Mouse (Mus musculus) neural tube, embryonic 11.5 days (tissue): ENCODE results near the gene Map2k5. TPM values are rescaled to one million over a fixed set of nuclear protein-coding genes. Genes with fewer than 3 reads are reported as not detected.

Experiments used
- ATAC-seq: fragments of 200-750 bp; cut with Nextera tagmentation; 2 replicates; pipeline ENCODE4 v1.8.0; 2017; ENCODE audit warnings: moderate number of reproducible peaks, mild to moderate bottlenecking, moderate TSS enrichment, moderate library complexity; ENCODE audit not compliant: insufficient read depth, low FRiP score, low TSS enrichment
- DNase-seq: peaks from one replicate; pipeline ENCODE4 v3.0.0-alpha.2; 2015; ENCODE audit warnings: low spot score
- H3K27ac ChIP-seq: fragments of 300-500 bp; sonication (generic); 2 replicates; pipeline ENCODE4 v1.5.1; 2014; ENCODE audit warnings: low read depth, mild to moderate bottlenecking, low read length
- H3K27me3 ChIP-seq: fragments of 300-500 bp; sonication (generic); 2 replicates; pipeline ENCODE4 v1.6.1; 2014; ENCODE audit warnings: mild to moderate bottlenecking, low read length, mixed read lengths; ENCODE audit not compliant: control insufficient read depth, insufficient read depth
- H3K36me3 ChIP-seq: fragments of 300-500 bp; sonication (generic); 2 replicates; pipeline ENCODE4 v1.6.1; 2014; ENCODE audit warnings: mild to moderate bottlenecking, low read length, moderate library complexity, mixed read lengths; ENCODE audit not compliant: control insufficient read depth, insufficient read depth
- H3K4me1 ChIP-seq: fragments of 300-500 bp; sonication (generic); 2 replicates; pipeline ENCODE4 v1.6.1; 2014; ENCODE audit warnings: low read length, mixed read lengths; ENCODE audit not compliant: control insufficient read depth, insufficient read depth
- H3K4me2 ChIP-seq: fragments of 300-500 bp; sonication (generic); 2 replicates; pipeline ENCODE4 v1.6.1; 2014; ENCODE audit warnings: low read depth, mild to moderate bottlenecking, moderate library complexity
- H3K4me3 ChIP-seq: fragments of 300-500 bp; sonication (generic); 2 replicates; pipeline ENCODE4 v1.5.1; 2014; ENCODE audit warnings: low read depth, low read length
- H3K9ac ChIP-seq: fragments of 300-500 bp; sonication (generic); 2 replicates; pipeline ENCODE4 v1.6.1; 2014; ENCODE audit warnings: mild to moderate bottlenecking, low read length
- H3K9me3 ChIP-seq: fragments of 300-500 bp; sonication (generic); 2 replicates; pipeline ENCODE4 v1.6.1; 2016; ENCODE audit warnings: low read length; ENCODE audit not compliant: control insufficient read depth
- WGBS: fragments of 180-500 bp; shearing (Covaris S2); extraction: QIAGEN DNeasy Blood & Tissue Kit; methylation state at CpG from one replicate; pipeline ENCODE4 v1.1.7; 2014; 5-methylcytosine and 5-hydroxymethylcytosine counted together
- polyA plus RNA-seq: library from polyadenylated mRNA; unstranded; fragments of >200 nt; fragmentation: Nextera tagmentation; extraction: Ambion mirVana; gene quantifications from 2 replicates; pipeline ENCODE4 v1.2.1, GENCODE M21; 2014

Map2k5 gene
- polyA plus RNA-seq, 1 experiment from 2014 or later: 41.7 TPM

- DNase-seq (no peak), ATAC-seq (no peak)
- WGBS: 94% methylated on average over 15 of the region's 15 CpGs
- Histone ChIP-seq H3K9me3 (no peaks in the 10 kb centered on the region), H3K4me1 (peaks cover 8% of the 10 kb centered on the region; the same call in 1 of the 2 replicates), H3K27me3 (no peaks in the 10 kb centered on the region), H3K4me3 (no peak overlapping the region), H3K36me3 (no peaks in the 10 kb centered on the region), H3K9ac (no peak overlapping the region), H3K4me2 (no peak overlapping the region), H3K27ac (no peak overlapping the region)
Measured at GRCm38 (mm10) chr9:63201376-63202323, 176.1 kb downstream of the Map2k5 start.

GRCm38 (mm10) chr9:63197252-63197651 is 180.4 kb downstream of the Map2k5 start:
- Histone ChIP-seq H3K27me3 (no peaks in the 10 kb centered on the region), H3K4me2 (no peak overlapping the region), H3K27ac (no peak overlapping the region), H3K4me3 (no peak overlapping the region), H3K9ac (no peak overlapping the region), H3K4me1 (peaks cover 23% of the 10 kb centered on the region), H3K36me3 (no peaks in the 10 kb centered on the region), H3K9me3 (no peaks in the 10 kb centered on the region)
- no peak for ATAC-seq
- no peak for DNase-seq
- WGBS: 4% methylated on average over 8 of the region's 8 CpGs

- WGBS: 30% methylated on average over 8 of the region's 8 CpGs
- ATAC-seq (no peak), DNase-seq (no peak)
- H3K4me2 ChIP-seq: no peak overlapping the region
- H3K4me1 ChIP-seq: peaks cover 23% of the 10 kb centered on the region
- no peaks in the 10 kb centered on the region for H3K36me3 ChIP-seq
- 0 out of 2 replicates have a peak overlapping the region, but pooled peaks have one; percentile 1 for H3K27ac ChIP-seq
- H3K27me3 ChIP-seq: no peaks in the 10 kb centered on the region
- H3K9ac ChIP-seq: no peak overlapping the region
- no peaks in the 10 kb centered on the region for H3K9me3 ChIP-seq
- no peak overlapping the region for H3K4me3 ChIP-seq
Measured at GRCm38 (mm10) chr9:63196114-63196682, 181.5 kb downstream of the Map2k5 start.

DNA sequence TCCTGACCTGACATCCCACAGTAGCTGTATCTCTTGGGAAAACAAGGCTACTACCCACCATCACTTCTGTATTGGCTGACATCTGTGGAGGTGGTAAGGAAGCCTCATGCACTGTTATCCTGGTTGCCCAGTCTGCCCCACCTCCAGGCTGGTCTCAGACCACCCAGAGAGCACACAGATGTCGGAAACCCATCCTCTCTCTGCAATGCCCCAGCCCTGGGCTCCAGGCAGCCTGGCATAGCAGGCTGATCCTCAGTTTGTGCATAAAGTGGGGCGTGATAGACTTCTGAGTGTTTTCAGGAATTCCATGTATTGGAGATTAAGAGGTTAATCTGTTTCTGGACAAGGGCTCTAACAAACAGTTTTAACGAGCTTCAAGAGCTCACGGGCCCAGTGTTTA is 182.2 kb downstream of the Map2k5 start:
- no peak overlapping the region for H3K9ac ChIP-seq
- 36% methylated on average over 4 of the region's 4 CpGs for WGBS
- H3K27ac ChIP-seq: no peak overlapping the region
- H3K4me3 ChIP-seq: no peak overlapping the region
- DNase-seq (no peak), ATAC-seq (no peak)
- peaks cover 23% of the 10 kb centered on the region for H3K4me1 ChIP-seq
- H3K27me3 ChIP-seq: no peaks in the 10 kb centered on the region
- no peaks in the 10 kb centered on the region for H3K9me3 ChIP-seq
- H3K36me3 ChIP-seq: no peaks in the 10 kb centered on the region
- no peak overlapping the region for H3K4me2 ChIP-seq

DNA sequence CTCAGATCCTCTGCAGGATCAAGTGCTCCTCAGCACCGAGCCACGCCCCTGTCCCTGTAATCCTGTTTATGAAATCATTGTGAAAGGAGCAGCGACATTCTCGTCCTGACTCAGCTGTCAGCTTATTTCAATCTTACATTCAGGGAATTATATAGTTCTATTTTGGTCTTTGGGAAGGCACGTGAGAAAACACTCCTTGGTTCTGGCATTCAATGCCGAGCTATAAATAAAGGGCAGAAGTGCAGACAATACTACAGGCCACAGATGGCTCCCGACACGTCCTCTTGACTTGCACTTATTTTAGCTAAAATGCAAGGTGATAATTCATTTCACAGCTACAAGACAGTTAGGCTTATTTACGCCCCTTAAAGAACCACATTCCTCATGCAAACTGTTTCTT is 182.9 kb downstream of the Map2k5 start:
- H3K36me3 ChIP-seq: no peaks in the 10 kb centered on the region
- ATAC-seq: no peak
- H3K4me3 ChIP-seq: no peak overlapping the region
- no peak for DNase-seq
- H3K9me3 ChIP-seq: no peaks in the 10 kb centered on the region
- peaks cover 23% of the 10 kb centered on the region for H3K4me1 ChIP-seq
- H3K27me3 ChIP-seq: no peaks in the 10 kb centered on the region
- 52% methylated on average over 9 of the region's 9 CpGs for WGBS
- H3K9ac ChIP-seq: no peak overlapping the region
- no peak overlapping the region for H3K4me2 ChIP-seq
- H3K27ac ChIP-seq: no peak overlapping the region

DNA sequence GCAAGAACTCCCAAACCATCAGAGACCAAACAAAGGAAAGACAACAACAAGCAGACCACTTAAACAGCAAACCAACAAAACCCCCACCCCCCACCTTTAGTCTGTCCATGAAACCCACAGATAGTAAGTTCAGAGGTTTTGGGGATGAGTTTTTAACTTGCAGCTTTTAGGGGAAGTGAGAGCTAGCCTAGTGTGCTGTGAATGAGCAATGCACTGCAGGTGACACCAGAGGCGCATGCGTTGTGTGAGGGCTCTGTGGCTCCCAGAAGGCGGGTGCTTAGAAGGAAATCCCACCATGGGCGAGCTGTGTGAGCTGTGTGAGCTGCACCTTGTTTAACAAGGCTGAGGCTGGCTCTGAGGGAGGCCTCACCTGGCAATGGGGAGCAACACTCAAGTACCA is 184.9 kb downstream of the Map2k5 start:
- ATAC-seq (no peak), DNase-seq (no peak)
- H3K27ac ChIP-seq: no peak overlapping the region
- no peak overlapping the region for H3K9ac ChIP-seq
- no peaks in the 10 kb centered on the region for H3K36me3 ChIP-seq
- 76% methylated on average over 4 of the region's 4 CpGs for WGBS
- H3K27me3 ChIP-seq: no peaks in the 10 kb centered on the region
- peaks cover 29% of the 10 kb centered on the region for H3K4me1 ChIP-seq
- H3K9me3 ChIP-seq: no peaks in the 10 kb centered on the region
- no peak overlapping the region for H3K4me2 ChIP-seq
- H3K4me3 ChIP-seq: no peak overlapping the region

- H3K4me1 ChIP-seq: peaks cover 20% of the 10 kb centered on the region
- no peaks in the 10 kb centered on the region for H3K9me3 ChIP-seq
- no peaks in the 10 kb centered on the region for H3K27me3 ChIP-seq
- no peak overlapping the region for H3K9ac ChIP-seq
- H3K4me3 ChIP-seq: no peak overlapping the region
- DNase-seq (no peak), ATAC-seq (no peak)
- WGBS: 16% methylated on average over 7 of the region's 7 CpGs
- no peak overlapping the region for H3K27ac ChIP-seq
- H3K36me3 ChIP-seq: no peaks in the 10 kb centered on the region
- no peak overlapping the region for H3K4me2 ChIP-seq
Measured at GRCm38 (mm10) chr9:63187310-63187709, 190.4 kb downstream of the Map2k5 start.

GRCm38 (mm10) chr9:63185249-63185648 is 192.5 kb downstream of the Map2k5 start:
- Histone ChIP-seq H3K4me1 (peaks cover 25% of the 10 kb centered on the region), H3K36me3 (no peaks in the 10 kb centered on the region), H3K4me3 (no peak overlapping the region), H3K9ac (no peak overlapping the region), H3K9me3 (no peaks in the 10 kb centered on the region), H3K27me3 (no peaks in the 10 kb centered on the region), H3K27ac (no peak overlapping the region), H3K4me2 (no peak overlapping the region)
- ATAC-seq (no peak), DNase-seq (no peak)
- WGBS: 82% methylated on average over 7 of the region's 7 CpGs

DNA sequence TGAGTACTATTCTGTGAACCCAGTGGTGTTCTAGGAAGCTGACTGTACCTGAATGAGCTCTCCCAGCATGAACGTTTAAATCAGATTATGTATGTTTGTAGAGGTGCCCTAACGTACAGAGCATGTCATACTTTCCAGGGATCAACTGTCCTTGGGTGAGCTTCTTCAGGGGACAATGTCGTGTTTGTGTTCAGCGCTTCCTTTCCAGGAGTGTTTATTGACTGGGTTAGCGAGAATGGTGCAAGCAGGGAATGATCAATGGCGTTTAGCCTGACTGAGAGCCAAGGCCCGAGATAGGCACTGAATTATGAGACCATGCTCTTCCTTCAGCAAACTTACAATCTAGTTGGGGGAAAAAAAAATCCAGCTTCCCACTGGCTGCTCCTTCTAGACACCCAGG is 193.8 kb downstream of the Map2k5 start:
- Histone ChIP-seq H3K36me3 (no peaks in the 10 kb centered on the region), H3K4me1 (peaks cover 25% of the 10 kb centered on the region), H3K9ac (no peak overlapping the region), H3K4me2 (no peak overlapping the region), H3K4me3 (no peak overlapping the region), H3K27ac (no peak overlapping the region), H3K9me3 (no peaks in the 10 kb centered on the region), H3K27me3 (no peaks in the 10 kb centered on the region)
- 69% methylated on average over 7 of the region's 7 CpGs for WGBS
- no peak for DNase-seq
- no peak for ATAC-seq
